Mouse (Mus musculus) forebrain, postnatal 0 days (tissue): ENCODE measurements around the gene Plagl1. TPM values are rescaled to one million over a fixed set of nuclear protein-coding genes. Genes with fewer than 3 reads are reported as not detected.
A peak's percentile ranks its signal among the peaks of the same experiment; 100 is the strongest.

Source experiments
- ATAC-seq: fragments of 200-750 bp; cut with Nextera tagmentation; 2 replicates; pipeline ENCODE4 v1.8.0; 2017; ENCODE audit warnings: mild to moderate bottlenecking, moderate library complexity
- DNase-seq: peaks from one replicate; pipeline ENCODE4 v3.0.0-alpha.2; 2015
- H3K27ac ChIP-seq: fragments of 300-500 bp; sonication (generic); 2 replicates; pipeline ENCODE4 v1.5.1; 2014; ENCODE audit warnings: low read depth, mild to moderate bottlenecking, antibody characterized with exemption, low read length, moderate library complexity, mixed read lengths
- H3K27me3 ChIP-seq: fragments of 300-500 bp; sonication (generic); 2 replicates; pipeline ENCODE4 v1.6.1; 2014; ENCODE audit warnings: mild to moderate bottlenecking, low read length, mixed read lengths; ENCODE audit not compliant: insufficient read depth
- H3K36me3 ChIP-seq: fragments of 300-500 bp; sonication (generic); 2 replicates; pipeline ENCODE4 v1.6.1; 2014; ENCODE audit warnings: mild to moderate bottlenecking, moderate library complexity; ENCODE audit not compliant: insufficient read depth
- H3K4me1 ChIP-seq: fragments of 300-500 bp; sonication (generic); 2 replicates; pipeline ENCODE4 v1.6.1; 2014; ENCODE audit warnings: antibody characterized with exemption; ENCODE audit not compliant: insufficient read depth
- H3K4me2 ChIP-seq: fragments of 300-500 bp; sonication (generic); 2 replicates; pipeline ENCODE4 v1.6.1; 2014; ENCODE audit warnings: low read depth, mild to moderate bottlenecking, moderate library complexity
- H3K4me3 ChIP-seq: fragments of 300-500 bp; sonication (generic); 2 replicates; pipeline ENCODE4 v1.5.1; 2014; ENCODE audit warnings: low read depth, low read length, mixed read lengths
- H3K9ac ChIP-seq: fragments of 300-500 bp; sonication (generic); 2 replicates; pipeline ENCODE4 v1.6.1; 2014; ENCODE audit warnings: mild to moderate bottlenecking
- H3K9me3 ChIP-seq: fragments of 300-500 bp; sonication (generic); 2 replicates; pipeline ENCODE4 v1.6.1; 2016; ENCODE audit warnings: low read length
- CTCF ChIP-seq: sonication (generic); IDR thresholded peaks from 2 replicates; pipeline ENCODE4 v1.5.1; 2016; ENCODE audit warnings: antibody characterized with exemption, control low read depth, low read depth
- WGBS: fragments of 180-500 bp; shearing (Covaris S2); extraction: QIAGEN DNeasy Blood & Tissue Kit; methylation state at CpG from one replicate; pipeline ENCODE4 v1.1.7; 2014; 5-methylcytosine and 5-hydroxymethylcytosine counted together
- polyA plus RNA-seq: library from polyadenylated mRNA; unstranded; fragments of >200 nt; fragmentation: Nextera tagmentation; extraction: Ambion mirVana; gene quantifications from 2 replicates; pipeline ENCODE4 v1.2.1, GENCODE M21; 2015
- total RNA-seq: library from RNA; depleted of rRNA; stranded (reverse); fragments of >200 nt; gene quantifications from 2 replicates; pipeline ENCODE4 v1.2.3, GENCODE M21; 2014

The Plagl1 gene
- total and polyA plus RNA-seq, 2 experiments from 2014 or later, result 15.7 to 93.7 TPM

DNA sequence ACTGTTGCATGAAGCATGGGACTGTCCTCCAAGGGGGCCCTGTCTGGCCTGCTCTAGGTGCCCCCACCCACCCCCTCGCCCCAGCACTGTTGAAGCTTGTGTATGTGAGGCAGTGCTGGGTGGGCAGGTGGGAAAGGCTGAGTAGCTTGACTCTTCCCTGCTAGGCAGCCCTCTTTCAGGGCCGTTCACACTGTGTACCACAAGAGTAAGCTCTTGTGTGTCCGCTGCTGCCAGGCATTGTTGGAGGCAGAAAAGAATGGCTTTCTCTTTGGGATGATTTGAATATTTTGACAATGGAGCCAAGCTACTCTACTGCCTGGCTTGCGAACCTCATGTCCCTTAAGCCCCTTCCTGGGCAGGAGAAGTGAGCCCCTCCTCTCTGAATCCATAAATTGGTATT, 54.7 kb downstream of the Plagl1 start:
- Histone ChIP-seq H3K4me1 (peaks cover 11% of the 10 kb centered on the region; the same call in 1 of the 2 replicates), H3K36me3 (no peaks in the 10 kb centered on the region), H3K4me2 (no peak overlapping the region), H3K27ac (no peak overlapping the region), H3K9me3 (no peaks in the 10 kb centered on the region), H3K27me3 (no peaks in the 10 kb centered on the region), H3K9ac (no peak overlapping the region), H3K4me3 (no peak overlapping the region)
- ATAC-seq (peak; percentile 35; the same call in 1 of the 2 replicates), DNase-seq (no peak)
- TF ChIP-seq CTCF, result no peak
- 16% methylated on average over 4 of the region's 4 CpGs for WGBS

DNA sequence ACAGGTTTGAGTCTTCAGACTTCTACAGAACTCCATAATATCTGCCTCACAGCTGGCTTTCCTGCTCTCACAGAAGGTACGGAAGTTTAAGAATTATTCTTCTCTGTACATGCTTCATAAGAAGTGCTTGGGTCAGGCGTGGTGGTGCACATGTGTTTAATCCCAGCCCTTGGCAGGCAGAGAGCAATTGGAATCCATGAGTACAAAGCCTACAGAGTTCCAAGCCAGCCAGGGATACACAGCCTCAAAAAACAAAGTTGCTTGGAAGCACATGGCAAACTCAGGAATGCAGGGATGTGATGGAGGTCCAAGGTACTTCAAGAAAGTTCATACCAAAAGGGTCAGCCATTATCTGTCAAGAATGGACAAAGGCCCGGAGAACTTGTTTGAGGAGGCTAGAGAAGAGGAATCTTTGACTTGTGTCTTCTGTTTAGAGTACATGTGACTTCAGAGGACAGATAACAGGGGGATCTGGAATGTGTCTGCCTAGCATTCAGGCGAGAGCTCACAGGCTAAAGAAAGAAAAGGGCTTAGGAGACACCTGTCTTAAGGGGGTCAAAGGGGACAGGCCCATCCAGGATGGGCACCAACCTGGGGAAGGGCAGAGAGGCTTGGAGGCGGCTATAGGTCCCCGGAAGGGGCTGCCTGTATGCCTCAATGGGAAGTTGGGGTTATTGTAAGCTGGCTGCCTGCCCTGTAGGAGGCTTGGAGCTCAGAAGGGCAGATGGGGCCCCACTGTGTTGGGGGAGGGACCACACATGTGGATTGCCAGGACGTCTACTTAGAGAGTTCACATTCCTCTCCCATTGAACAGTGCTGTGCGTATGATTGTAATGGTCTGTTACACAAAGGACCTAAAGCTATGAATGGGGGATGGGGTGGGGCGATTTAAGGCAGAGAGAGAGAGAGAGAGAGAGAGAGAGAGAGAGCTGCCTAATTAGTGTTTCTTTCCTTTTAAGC, 56.7 kb downstream of the Plagl1 start:
- H3K27me3 ChIP-seq, result no peaks in the 10 kb centered on the region
- ATAC-seq (peak; percentile 28; the same call in 1 of the 2 replicates), DNase-seq (no peak)
- 18% methylated on average over 9 of the region's 9 CpGs for WGBS
- no peaks in the 10 kb centered on the region for H3K36me3 ChIP-seq
- no peak overlapping the region for H3K4me2 ChIP-seq
- H3K27ac ChIP-seq, result no peak overlapping the region
- no peak for TF ChIP-seq CTCF
- 0 out of 2 replicates have a peak, but pooled peaks cover 11% of the 10 kb centered on the region for H3K4me1 ChIP-seq
- H3K4me3 ChIP-seq, result no peak overlapping the region
- no peaks in the 10 kb centered on the region for H3K9me3 ChIP-seq
- no peak overlapping the region for H3K9ac ChIP-seq

DNA sequence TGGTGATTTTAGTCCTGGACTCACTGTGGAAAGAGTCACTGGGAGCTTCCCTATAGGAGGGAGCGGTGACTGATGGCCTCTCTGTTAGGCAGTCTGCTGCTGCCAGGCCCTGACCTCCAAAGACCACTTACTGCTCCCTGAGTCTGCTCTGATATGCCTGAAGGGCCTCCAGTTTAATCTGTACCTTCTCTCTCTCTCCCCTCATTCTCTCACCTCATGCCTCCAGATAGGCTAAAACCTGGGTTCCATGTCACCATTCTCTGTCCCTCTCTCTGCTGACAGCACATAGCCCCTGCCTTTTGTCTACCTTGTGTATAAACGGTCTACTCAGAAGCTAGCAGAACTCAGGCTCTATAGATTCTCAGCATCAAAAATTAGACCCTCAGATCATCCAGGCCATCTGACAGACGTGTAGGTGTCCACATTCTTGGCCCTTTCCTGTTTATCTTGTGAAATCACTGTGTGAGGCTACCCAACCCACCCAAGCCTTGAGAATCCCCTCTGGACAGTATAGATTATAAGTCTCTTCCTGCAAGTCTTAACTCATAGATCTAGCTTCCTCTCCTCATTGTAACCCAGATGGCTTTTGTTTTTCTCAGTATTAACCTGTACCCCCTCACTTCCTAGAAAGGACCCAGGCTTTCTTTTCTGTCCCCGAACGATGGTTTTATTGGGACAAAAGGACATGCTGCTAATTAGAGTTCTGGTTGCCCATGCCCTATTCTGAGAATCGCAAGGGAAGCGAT, 57.9 kb downstream of the Plagl1 start:
- Histone ChIP-seq H3K27ac (no peak overlapping the region), H3K9me3 (no peaks in the 10 kb centered on the region)
- WGBS, result 36% methylated on average over 7 of the region's 7 CpGs

DNA sequence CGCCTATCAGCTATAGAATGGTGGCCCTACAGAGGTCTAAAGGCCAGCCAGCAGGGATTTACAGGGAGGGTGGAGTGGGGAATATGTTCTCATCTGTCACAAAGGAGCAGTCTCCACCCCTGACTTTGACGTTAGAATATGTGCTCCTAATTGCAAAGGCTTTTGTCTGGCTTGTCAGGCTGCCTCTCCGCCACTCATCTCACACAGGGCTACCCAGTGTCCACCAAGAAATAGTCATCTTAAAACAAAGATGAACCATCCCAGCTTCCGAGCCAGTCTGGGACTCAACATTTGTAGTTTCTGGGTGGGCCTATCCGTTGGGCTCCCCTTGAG, 58.4 kb downstream of the Plagl1 start:
- Histone ChIP-seq H3K9me3 (no peaks in the 10 kb centered on the region), H3K27ac (no peak overlapping the region), H3K4me3 (no peak overlapping the region), H3K36me3 (no peaks in the 10 kb centered on the region), H3K4me1 (0 out of 2 replicates have a peak, but pooled peaks cover 11% of the 10 kb centered on the region), H3K9ac (no peak overlapping the region), H3K4me2 (no peak overlapping the region), H3K27me3 (no peaks in the 10 kb centered on the region)
- ATAC-seq (no peak), DNase-seq (no peak)
- TF ChIP-seq CTCF, result no peak
- WGBS, result 43% methylated on average over 5 of the region's 5 CpGs

More for the DNA sequence above, 57.9 kb downstream of the Plagl1 start:
- H3K36me3 ChIP-seq, result no peaks in the 10 kb centered on the region
- H3K4me1 ChIP-seq, result 0 out of 2 replicates have a peak, but pooled peaks cover 11% of the 10 kb centered on the region
- H3K27me3 ChIP-seq, result no peaks in the 10 kb centered on the region
- ATAC-seq, result no peak
- H3K4me3 ChIP-seq, result no peak overlapping the region
- H3K4me2 ChIP-seq, result no peak overlapping the region
- H3K9ac ChIP-seq, result no peak overlapping the region
- DNase-seq, result no peak
- no peak for TF ChIP-seq CTCF

DNA sequence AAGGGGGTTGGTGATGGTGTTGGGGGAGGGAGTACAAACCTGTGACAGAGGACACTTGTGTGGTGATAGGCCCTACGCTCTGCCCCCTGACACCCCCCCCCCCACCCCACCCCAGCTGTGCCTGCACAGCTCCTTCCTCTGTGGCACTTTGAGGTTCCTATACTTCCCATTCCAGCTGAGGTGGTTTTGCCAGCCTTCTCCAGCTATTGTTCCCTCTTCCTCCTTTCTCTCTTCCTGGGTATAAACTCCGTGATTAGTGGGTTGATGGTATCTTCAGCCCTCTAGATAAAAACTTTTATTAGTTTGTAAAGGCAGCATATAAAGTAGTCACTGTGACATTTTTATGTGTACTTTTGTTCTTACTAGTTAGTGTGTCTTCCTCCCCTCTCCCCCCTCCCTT, 59.0 kb downstream of the Plagl1 start:
- no peak overlapping the region for H3K9ac ChIP-seq
- no peak overlapping the region for H3K4me2 ChIP-seq
- 56% methylated on average over 2 of the region's 2 CpGs for WGBS
- H3K36me3 ChIP-seq, result no peaks in the 10 kb centered on the region
- H3K4me3 ChIP-seq, result no peak overlapping the region
- no peaks in the 10 kb centered on the region for H3K9me3 ChIP-seq
- DNase-seq, result no peak
- no peaks in the 10 kb centered on the region for H3K27me3 ChIP-seq
- 0 out of 2 replicates have a peak, but pooled peaks cover 11% of the 10 kb centered on the region for H3K4me1 ChIP-seq
- no peak for ATAC-seq
- no peak for TF ChIP-seq CTCF
- H3K27ac ChIP-seq, result no peak overlapping the region

DNA sequence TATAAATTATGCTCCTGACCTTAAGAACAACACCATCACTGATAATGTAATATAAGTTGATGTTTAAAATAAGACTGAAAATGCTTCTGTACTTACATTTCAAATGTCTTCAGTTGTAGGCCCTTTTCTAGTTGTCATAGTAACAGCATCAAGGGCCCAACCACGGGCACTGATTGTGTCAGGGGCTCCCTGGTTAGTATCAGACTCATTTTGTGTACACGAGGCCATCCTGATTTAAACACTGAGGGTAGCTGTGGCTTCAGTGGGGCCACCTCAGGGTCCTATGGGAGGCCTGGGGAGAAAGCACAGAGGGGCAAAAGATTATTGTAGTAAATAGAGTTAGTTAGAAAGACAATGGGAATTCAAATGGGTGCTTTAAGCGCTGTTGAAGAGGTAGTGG, 65.5 kb downstream of the Plagl1 start:
- 53% methylated on average over 3 of the region's 3 CpGs for WGBS
- no peak for TF ChIP-seq CTCF

DNA sequence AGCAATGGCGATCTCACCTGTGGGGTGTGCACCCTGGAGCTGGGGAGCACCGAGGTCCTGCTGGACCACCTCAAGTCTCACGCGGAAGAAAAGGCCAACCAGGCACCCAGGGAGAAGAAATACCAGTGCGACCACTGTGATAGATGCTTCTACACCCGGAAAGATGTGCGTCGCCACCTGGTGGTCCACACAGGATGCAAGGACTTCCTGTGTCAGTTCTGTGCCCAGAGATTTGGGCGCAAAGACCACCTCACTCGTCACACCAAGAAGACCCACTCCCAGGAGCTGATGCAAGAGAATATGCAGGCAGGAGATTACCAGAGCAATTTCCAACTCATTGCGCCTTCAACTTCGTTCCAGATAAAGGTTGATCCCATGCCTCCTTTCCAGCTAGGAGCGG, 67.0 kb downstream of the Plagl1 start:
- Histone ChIP-seq H3K9ac (no peak overlapping the region), H3K27me3 (no peaks in the 10 kb centered on the region), H3K4me3 (no peak overlapping the region), H3K27ac (no peak overlapping the region), H3K4me2 (no peak overlapping the region), H3K36me3 (no peaks in the 10 kb centered on the region), H3K9me3 (no peaks in the 10 kb centered on the region), H3K4me1 (no peaks in the 10 kb centered on the region)
- ATAC-seq, result no peak
- peak; percentile 51 for TF ChIP-seq CTCF
- WGBS, result 77% methylated on average over 13 of the region's 13 CpGs
- DNase-seq, result no peak

More for the DNA sequence above, 65.5 kb downstream of the Plagl1 start:
- no peak overlapping the region for H3K4me2 ChIP-seq
- no peak overlapping the region for H3K4me3 ChIP-seq
- no peak for ATAC-seq
- H3K36me3 ChIP-seq, result no peaks in the 10 kb centered on the region
- no peak overlapping the region for H3K27ac ChIP-seq
- no peaks in the 10 kb centered on the region for H3K27me3 ChIP-seq
- H3K9me3 ChIP-seq, result no peaks in the 10 kb centered on the region
- H3K4me1 ChIP-seq, result no peaks in the 10 kb centered on the region
- no peak for DNase-seq
- no peak overlapping the region for H3K9ac ChIP-seq
